Mouse (Mus musculus) embryonic facial prominence, embryonic 11.5 days (tissue): ENCODE results near the gene Siae. TPM values are rescaled to one million over a fixed set of nuclear protein-coding genes. Genes with fewer than 3 reads are reported as not detected.

Experiments used
- ATAC-seq: fragments of 200-750 bp; cut with Nextera tagmentation; replicated peaks from 2 replicates; pipeline ENCODE4 v1.8.0; 2017; ENCODE audit warnings: low read depth; ENCODE audit not compliant: insufficient number of reproducible peaks, low FRiP score, low TSS enrichment
- DNase-seq: peaks from one replicate; pipeline ENCODE4 v3.0.0-alpha.2; 2015; ENCODE audit warnings: low spot score
- H3K27ac ChIP-seq: fragments of 300-500 bp; sonication (generic); replicated peaks from 2 replicates; pipeline ENCODE4 v1.5.1; 2014; ENCODE audit warnings: mild to moderate bottlenecking, low read depth, low read length, control low read depth
- H3K27me3 ChIP-seq: fragments of 300-500 bp; sonication (generic); 2 replicates; pipeline ENCODE4 v1.6.1; 2014; ENCODE audit warnings: mild to moderate bottlenecking, low read length, moderate library complexity, mixed read lengths; ENCODE audit not compliant: control insufficient read depth, insufficient read depth
- H3K36me3 ChIP-seq: fragments of 300-500 bp; sonication (generic); replicated peaks from 2 replicates; pipeline ENCODE4 v1.6.1; 2014; ENCODE audit warnings: low read depth, mild to moderate bottlenecking, low read length, moderate library complexity, mixed read lengths; ENCODE audit not compliant: control insufficient read depth, insufficient read depth
- H3K4me1 ChIP-seq: fragments of 300-500 bp; sonication (generic); 2 replicates; pipeline ENCODE4 v1.6.1; 2014; ENCODE audit warnings: low read length, mixed read lengths; ENCODE audit not compliant: control insufficient read depth, insufficient read depth
- H3K4me2 ChIP-seq: fragments of 300-500 bp; sonication (generic); 2 replicates; pipeline ENCODE4 v1.6.1; 2014; ENCODE audit warnings: low read depth, mild to moderate bottlenecking, control low read depth, low read length, moderate library complexity
- H3K4me3 ChIP-seq: fragments of 300-500 bp; sonication (generic); 2 replicates; pipeline ENCODE4 v1.5.1; 2014; ENCODE audit warnings: low read depth, low read length, control low read depth
- H3K9ac ChIP-seq: fragments of 300-500 bp; sonication (generic); replicated peaks from 2 replicates; pipeline ENCODE4 v1.6.1; 2014; ENCODE audit warnings: mild to moderate bottlenecking, control low read depth, low read length
- H3K9me3 ChIP-seq: fragments of 300-500 bp; sonication (generic); replicated peaks from 2 replicates; pipeline ENCODE4 v1.6.1; 2016; ENCODE audit warnings: mild to moderate bottlenecking, low read length, inconsistent platforms, mixed read lengths; ENCODE audit not compliant: control insufficient read depth
- WGBS: fragments of 180-500 bp; shearing (Covaris S2); extraction: QIAGEN DNeasy Blood & Tissue Kit; methylation state at CpG from one replicate; pipeline ENCODE4 v1.1.7; 2014; 5-methylcytosine and 5-hydroxymethylcytosine counted together
- polyA plus RNA-seq: library from polyadenylated mRNA; unstranded; fragments of >200 nt; fragmentation: Nextera tagmentation; extraction: Ambion mirVana; gene quantifications from 2 replicates; pipeline ENCODE4 v1.2.1, GENCODE M21; 2014

Gene Siae
- polyA plus RNA-seq, 1 experiment from 2014 or later: 5.8 TPM

GRCm38 (mm10) chr9:37537658-37538250, 17.7 kb upstream of the Siae start:
- WGBS: 59% methylated on average over 5 of the region's 5 CpGs
- DNase-seq: no peak
- no peaks in the 10 kb centered on the region for H3K9me3 ChIP-seq
- no peaks in the 10 kb centered on the region for H3K36me3 ChIP-seq
- no peak overlapping the region for H3K4me2 ChIP-seq
- H3K9ac ChIP-seq: no peak overlapping the region
- H3K4me1 ChIP-seq: no peaks in the 10 kb centered on the region
- H3K4me3 ChIP-seq: no peak overlapping the region
- H3K27me3 ChIP-seq: no peaks in the 10 kb centered on the region
- no peak overlapping the region for H3K27ac ChIP-seq
- ATAC-seq: no peak

- Histone ChIP-seq H3K4me2 (no peak within 1 kb of the TSS), H3K4me3 (no peak within 1 kb of the TSS), H3K9ac (no peak within 1 kb of the TSS), H3K9me3 (no peaks in the 10 kb centered on the region), H3K27me3 (no peaks in the 10 kb centered on the region), H3K27ac (no peak within 1 kb of the TSS), H3K4me1 (no peaks in the 10 kb centered on the region), H3K36me3 (no peaks in the 10 kb centered on the region)
- DNase-seq (no peak), ATAC-seq (0 out of 2 replicates have a peak, but pooled peaks have one; percentile 58)
- 46% methylated on average over 23 of the region's 23 CpGs for WGBS
Measured at GRCm38 (mm10) chr9:37539170-37540025, 16.1 kb upstream of the Siae start, which contains the start of gene Vsig2. Vsig2 (plus strand) TSS chr9:37539255.

DNA sequence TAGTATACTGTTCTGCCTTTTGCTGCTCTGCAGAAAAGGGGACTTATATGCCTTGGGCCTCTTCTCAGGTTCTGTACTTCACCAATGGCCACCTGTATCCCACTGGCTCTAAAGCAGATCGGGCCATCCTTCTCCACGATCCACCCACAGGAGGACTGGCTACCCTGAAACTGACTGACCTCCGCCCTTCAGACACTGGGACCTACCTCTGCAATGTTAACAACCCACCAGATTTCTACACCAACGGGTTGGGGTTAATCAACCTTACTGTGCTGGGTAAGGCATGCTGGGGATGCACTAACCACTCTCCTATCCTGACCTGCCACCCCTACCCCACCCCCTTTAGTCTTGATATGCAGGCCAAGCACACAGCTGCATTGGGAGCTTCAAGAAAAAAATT, 15.3 kb upstream of the Siae start:
- H3K4me2 ChIP-seq: no peak overlapping the region
- ATAC-seq (no peak), DNase-seq (no peak)
- no peaks in the 10 kb centered on the region for H3K4me1 ChIP-seq
- H3K27ac ChIP-seq: no peak overlapping the region
- H3K9ac ChIP-seq: no peak overlapping the region
- WGBS: 88% methylated on average over 4 of the region's 4 CpGs
- H3K27me3 ChIP-seq: peaks cover under 1% of the 10 kb centered on the region; the same call in 1 of the 2 replicates
- H3K4me3 ChIP-seq: no peak overlapping the region
- no peaks in the 10 kb centered on the region for H3K9me3 ChIP-seq
- H3K36me3 ChIP-seq: no peaks in the 10 kb centered on the region

GRCm38 (mm10) chr9:37540701-37541575, 14.6 kb upstream of the Siae start:
- Histone ChIP-seq H3K27me3 (peaks cover 5% of the 10 kb centered on the region), H3K4me3 (no peak overlapping the region), H3K9me3 (no peaks in the 10 kb centered on the region), H3K27ac (no peak overlapping the region), H3K36me3 (no peaks in the 10 kb centered on the region), H3K4me2 (no peak overlapping the region), H3K4me1 (no peaks in the 10 kb centered on the region), H3K9ac (no peak overlapping the region)
- DNase-seq: no peak
- ATAC-seq: no peak
- 85% methylated on average over 6 of the region's 6 CpGs for WGBS

GRCm38 (mm10) chr9:37541851-37542642, 13.5 kb upstream of the Siae start:
- WGBS: 73% methylated on average over 7 of the region's 7 CpGs
- no peaks in the 10 kb centered on the region for H3K4me1 ChIP-seq
- H3K9ac ChIP-seq: no peak overlapping the region
- no peak for ATAC-seq
- peaks cover 13% of the 10 kb centered on the region for H3K27me3 ChIP-seq
- no peak for DNase-seq
- H3K4me2 ChIP-seq: no peak overlapping the region
- H3K36me3 ChIP-seq: no peaks in the 10 kb centered on the region
- no peak overlapping the region for H3K27ac ChIP-seq
- H3K4me3 ChIP-seq: no peak overlapping the region
- H3K9me3 ChIP-seq: no peaks in the 10 kb centered on the region

DNA sequence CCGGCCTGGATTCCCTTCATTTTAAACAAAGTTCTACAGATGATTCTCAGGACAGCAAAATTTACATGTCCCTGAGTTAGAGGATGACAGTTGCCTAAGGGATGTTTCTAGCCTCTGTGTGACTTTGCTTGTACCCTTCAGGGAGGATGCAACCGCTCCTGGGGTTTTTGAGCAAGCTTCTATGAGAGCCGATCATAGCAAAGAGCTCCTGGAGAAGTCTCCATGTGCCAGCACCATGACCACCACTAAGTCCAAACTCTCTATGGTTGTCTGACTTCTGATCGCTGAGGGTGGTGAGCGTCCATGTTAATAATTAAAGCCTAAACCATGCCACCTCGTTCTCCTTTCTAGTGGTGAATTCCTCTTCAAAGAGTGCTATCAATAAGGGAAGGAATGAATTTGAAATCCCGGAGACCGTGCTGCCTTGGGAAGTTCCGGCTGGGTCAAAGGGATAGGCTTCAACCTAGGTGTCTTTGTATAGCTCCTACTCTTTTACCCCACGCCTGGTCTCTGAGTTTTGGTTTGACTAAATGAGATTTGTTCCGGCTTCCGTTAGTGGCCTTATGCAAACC, 11.5 kb upstream of the Siae start:
- Histone ChIP-seq H3K27ac (no peak overlapping the region), H3K4me2 (peak overlapping the region; percentile 23; the same call in 1 of the 2 replicates), H3K4me3 (no peak overlapping the region), H3K9me3 (no peaks in the 10 kb centered on the region), H3K36me3 (no peaks in the 10 kb centered on the region), H3K4me1 (no peaks in the 10 kb centered on the region), H3K9ac (no peak overlapping the region), H3K27me3 (peaks cover 13% of the 10 kb centered on the region)
- 26% methylated on average over 12 of the region's 12 CpGs for WGBS
- DNase-seq (no peak), ATAC-seq (no peak)

DNA sequence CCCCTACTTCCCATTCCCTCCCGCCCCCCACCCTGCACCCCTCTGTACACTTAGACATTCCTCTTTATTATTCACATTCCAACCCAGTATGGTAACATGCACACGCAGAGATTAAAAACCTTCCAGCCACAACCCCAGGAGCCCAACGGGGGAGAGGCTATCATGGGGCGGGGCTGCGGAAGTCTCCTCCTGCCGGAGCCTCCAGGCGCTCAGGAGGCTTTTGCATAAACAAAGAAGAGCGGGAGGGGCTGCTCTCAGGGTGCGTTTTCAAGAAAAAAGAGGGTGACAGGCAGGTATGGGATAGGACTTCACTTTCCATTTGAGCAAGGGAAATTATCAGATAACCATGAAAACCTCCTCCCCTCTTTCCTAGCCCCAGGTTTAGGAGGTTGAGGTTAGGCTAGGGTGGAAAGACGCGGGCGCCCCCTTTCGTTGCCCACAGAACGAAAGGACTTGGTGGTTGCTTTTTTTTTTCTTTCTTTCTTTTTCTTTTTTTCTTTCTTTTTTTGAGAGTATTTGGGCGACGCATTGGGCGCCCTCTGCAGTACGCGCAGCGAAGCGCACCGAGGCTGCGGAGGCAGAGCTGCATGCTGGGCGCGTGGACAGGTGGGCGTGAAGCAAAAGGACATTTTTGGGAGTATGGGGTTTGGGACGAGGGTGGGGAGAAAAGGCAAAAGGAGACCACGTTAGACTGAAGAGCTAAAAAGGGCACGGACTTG, 10.9 kb upstream of the Siae start:
- no peaks in the 10 kb centered on the region for H3K9me3 ChIP-seq
- H3K9ac ChIP-seq: no peak overlapping the region
- no peaks in the 10 kb centered on the region for H3K4me1 ChIP-seq
- ATAC-seq (peak; percentile 21; the same call in 1 of the 2 replicates), DNase-seq (peak; percentile 79)
- no peaks in the 10 kb centered on the region for H3K36me3 ChIP-seq
- 1% methylated on average over 29 of the region's 29 CpGs for WGBS
- H3K27me3 ChIP-seq: peaks cover 15% of the 10 kb centered on the region
- H3K4me2 ChIP-seq: peak overlapping the region; percentile 23
- H3K27ac ChIP-seq: no peak overlapping the region
- H3K4me3 ChIP-seq: peak overlapping the region; percentile 19; the same call in 1 of the 2 replicates
